32 mouse cellular contexts compared by ENCODE assay signal in the genomic region with DNA sequence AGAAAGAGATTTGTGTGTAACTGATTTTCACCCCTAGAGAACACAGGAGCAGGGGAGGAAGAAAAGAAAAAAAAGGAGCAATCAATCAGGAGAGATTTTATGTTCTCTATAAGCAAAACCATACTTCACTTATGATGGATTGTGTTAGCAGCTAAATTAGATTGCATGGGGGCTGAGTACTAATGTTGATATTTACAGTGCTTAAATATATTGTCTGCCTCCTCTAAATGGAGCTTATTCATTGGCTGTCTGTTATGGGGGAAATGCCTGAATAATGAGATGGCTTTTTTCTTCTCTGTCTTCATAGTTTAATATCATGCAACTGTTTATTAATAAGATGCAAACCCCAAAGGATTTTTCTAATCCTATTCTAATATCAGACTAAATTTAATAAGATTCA. TPM values are rescaled to one million over a fixed set of nuclear protein-coding genes. Genes with fewer than 3 reads are reported as not detected.
"Had no signal": no experiment of that assay in that cellular context is flagged by ENCODE, and none has a peak within 500 bp of the region (broad histone marks: within the 10 kb centered on the region; RNA-seq: fewer than 3 reads in every experiment).

No protein-coding gene starts in this region.

- H3K9me3 ChIP-seq: limb, embryonic 10.5 days; limb, embryonic 12.5 days; limb, embryonic 13.5 days; limb, embryonic 15.5 days; liver, embryonic 12.5 days; liver, embryonic 13.5 days; liver, embryonic 15.5 days; lung, embryonic 15.5 days; megakaryocyte, embryonic 14.5 days; midbrain, embryonic 10.5 days; midbrain, embryonic 12.5 days; midbrain, embryonic 15.5 days; neural tube, embryonic 12.5 days had no signal

- DNase-seq: left cerebral cortex, postnatal 4 days; liver; liver, embryonic 13.5 days; liver, postnatal 0 days; lung, adult 18-20 months; lung, adult 2 months; lung, embryonic 14.5 days; lung, postnatal 10 days; lung, postnatal 14 days; lung, postnatal 36 days; lung, postnatal 4 days had no signal

- H3K27ac ChIP-seq: left cerebral cortex, adult 2 months; limb, embryonic 10.5 days; limb, embryonic 12.5 days; limb, embryonic 13.5 days; limb, embryonic 15.5 days; liver, embryonic 12.5 days; liver, embryonic 13.5 days; liver, embryonic 14.5 days; liver, embryonic 15.5 days; lung, embryonic 15.5 days; macrophage; midbrain, embryonic 10.5 days; midbrain, embryonic 12.5 days; neural tube, embryonic 12.5 days had no signal

- H3K9ac ChIP-seq: limb, embryonic 12.5 days; limb, embryonic 13.5 days; limb, embryonic 15.5 days; liver, embryonic 12.5 days; liver, embryonic 13.5 days; liver, embryonic 14.5 days; liver, embryonic 15.5 days; liver, postnatal 0 days; lung, embryonic 14.5 days; lung, embryonic 15.5 days; midbrain, embryonic 12.5 days; midbrain, embryonic 15.5 days; neural tube, embryonic 12.5 days had no signal

- H3K4me1 ChIP-seq: limb, embryonic 15.5 days; liver, embryonic 12.5 days; liver, embryonic 13.5 days; liver, embryonic 15.5 days; lung, embryonic 15.5 days; megakaryocyte, embryonic 14.5 days; midbrain, embryonic 10.5 days; midbrain, embryonic 12.5 days had no signal

- H3K36me3 ChIP-seq: limb, embryonic 10.5 days; limb, embryonic 12.5 days; limb, embryonic 13.5 days; limb, embryonic 15.5 days; liver, embryonic 12.5 days; liver, embryonic 13.5 days; liver, embryonic 15.5 days; lung, embryonic 15.5 days; midbrain, embryonic 10.5 days; midbrain, embryonic 12.5 days; midbrain, embryonic 15.5 days; neural tube, embryonic 12.5 days had no signal

- H3K27me3 ChIP-seq: limb, embryonic 12.5 days; limb, embryonic 13.5 days; limb, embryonic 15.5 days; liver, embryonic 12.5 days; liver, embryonic 13.5 days; liver, embryonic 15.5 days; lung, embryonic 15.5 days; midbrain, embryonic 12.5 days; midbrain, embryonic 15.5 days; neural tube, embryonic 12.5 days had no signal

- ATAC-seq: liver, embryonic 12.5 days; liver, postnatal 0 days; lung, postnatal 0 days; midbrain, embryonic 16.5 days had no signal

- H3K4me2 ChIP-seq: limb, embryonic 12.5 days; limb, embryonic 13.5 days; limb, embryonic 15.5 days; liver, embryonic 11.5 days; liver, embryonic 12.5 days; liver, embryonic 13.5 days; liver, embryonic 15.5 days; lung, embryonic 14.5 days; lung, embryonic 15.5 days; midbrain, embryonic 11.5 days; midbrain, embryonic 12.5 days; midbrain, embryonic 15.5 days; neural tube, embryonic 12.5 days had no signal

- H3K4me3 ChIP-seq: left cerebral cortex, adult 2 months; limb, embryonic 10.5 days; limb, embryonic 12.5 days; limb, embryonic 13.5 days; limb, embryonic 15.5 days; liver, embryonic 12.5 days; liver, embryonic 13.5 days; liver, embryonic 15.5 days; lung, embryonic 15.5 days; megakaryocyte, embryonic 14.5 days; midbrain, embryonic 10.5 days; midbrain, embryonic 12.5 days; midbrain, embryonic 15.5 days; myocyte; neural tube, embryonic 12.5 days had no signal

RNA-seq across cellular contexts. Expression of a gene that starts 32.8 kb away (rescaled TPM):
- polyA plus RNA-seq: liver, adult 2 months; macrophage had no signal
